Mouse (Mus musculus) megakaryocyte, embryonic 14.5 days (primary cell): ENCODE results near the gene Chic2. TPM values are rescaled to one million over a fixed set of nuclear protein-coding genes. Genes with fewer than 3 reads are reported as not detected.

ENCODE experiments used
- H3K27me3 ChIP-seq: replicated peaks from 2 replicates; pipeline ENCODE3; 2012; ENCODE audit warnings: inconsistent platforms
- H3K36me3 ChIP-seq: replicated peaks from 2 replicates; pipeline ENCODE3; 2012; ENCODE audit warnings: low read length, inconsistent platforms, mixed read lengths
- H3K4me1 ChIP-seq: 2 replicates; pipeline ENCODE4 v1.6.1; 2012; ENCODE audit warnings: inconsistent platforms
- H3K4me3 ChIP-seq: replicated peaks from 2 replicates; pipeline ENCODE3; 2012; ENCODE audit warnings: moderate library complexity, mild to moderate bottlenecking, inconsistent platforms
- H3K9me3 ChIP-seq: 2 replicates; pipeline ENCODE4 v1.6.1; 2012; ENCODE audit warnings: inconsistent platforms
- FLI1 ChIP-seq: IDR thresholded peaks from 2 replicates; pipeline ENCODE4 v1.6.1; 2012; ENCODE audit warnings: low read length, inconsistent platforms, mixed read lengths
- GATA1 ChIP-seq: IDR thresholded peaks from 3 replicates; pipeline ENCODE4 v1.6.1; 2012; ENCODE audit warnings: mixed read lengths, low read length, inconsistent platforms, borderline replicate concordance
- polyA plus RNA-seq: library from polyadenylated mRNA; stranded (reverse); fragments of >175 nt; gene quantifications from 2 replicates; pipeline ENCODE4 v1.2.3, GENCODE M21; 2012; ENCODE audit warnings: low replicate concordance; ENCODE audit not compliant: insufficient read depth

Chic2 gene
- polyA plus RNA-seq, 1 experiment = 16.6 TPM

DNA sequence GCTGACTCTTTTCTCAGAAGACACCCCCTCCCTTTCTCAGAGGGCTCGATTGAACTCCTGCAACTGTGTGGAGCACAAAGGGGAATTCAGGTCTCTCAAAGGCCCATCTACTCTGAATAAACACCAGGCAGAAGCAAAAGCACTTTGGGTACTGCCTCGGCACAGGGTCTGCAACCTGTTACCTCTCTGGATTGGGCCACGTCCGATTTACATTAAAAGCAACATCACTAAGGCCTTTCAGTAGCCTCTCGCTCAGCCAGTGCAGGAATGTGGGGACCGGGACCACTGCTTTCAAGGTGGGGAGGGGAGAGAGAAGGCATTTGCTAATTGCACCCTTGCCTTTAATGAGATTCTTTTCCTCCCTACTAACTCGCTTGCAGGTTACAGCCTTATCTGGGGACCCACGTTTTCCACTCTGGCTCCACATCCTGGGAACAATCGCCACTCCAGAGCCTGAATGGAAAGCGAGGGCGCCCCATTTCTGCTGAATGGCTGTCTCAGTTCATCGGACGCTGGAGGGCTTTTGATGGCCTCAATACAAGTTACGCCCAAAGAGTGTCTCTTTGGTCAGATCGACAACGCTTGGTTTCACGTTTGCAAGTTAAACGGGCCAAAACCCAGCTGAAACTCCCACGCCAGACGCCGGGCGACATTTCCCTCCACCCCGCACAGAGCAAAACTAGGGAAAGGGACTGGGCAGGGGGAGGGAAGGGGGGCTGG is 26.2 kb upstream of the Chic2 start:
- peak overlapping the region; percentile 72 for H3K4me3 ChIP-seq
- TF ChIP-seq FLI1 (no peak), GATA1 (no peak)
- no peaks in the 10 kb centered on the region for H3K36me3 ChIP-seq
- H3K4me1 ChIP-seq = peaks cover 31% of the 10 kb centered on the region
- peaks cover 97% of the 10 kb centered on the region for H3K27me3 ChIP-seq
- H3K9me3 ChIP-seq = peaks cover 14% of the 10 kb centered on the region

DNA sequence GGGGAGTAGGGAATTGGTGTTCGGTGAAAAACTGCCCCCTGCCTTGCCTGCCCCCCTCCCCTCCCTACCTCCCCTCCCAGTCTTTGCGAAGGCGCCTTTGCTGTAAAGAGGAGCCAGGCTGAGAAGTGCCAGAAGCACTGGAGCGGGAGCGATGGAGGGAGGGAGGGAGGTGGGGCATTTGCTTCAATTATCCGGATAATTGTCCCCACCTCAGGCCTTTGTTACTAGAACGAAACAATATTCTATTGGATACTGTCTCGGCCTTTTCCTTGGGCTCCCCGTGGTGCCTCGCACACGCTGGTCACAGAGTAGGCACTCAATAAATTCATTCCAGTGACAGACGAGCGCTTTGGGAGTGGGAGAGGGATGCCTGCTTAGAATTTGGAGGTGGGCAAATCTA is 25.6 kb upstream of the Chic2 start:
- peaks cover 95% of the 10 kb centered on the region for H3K27me3 ChIP-seq
- no peak for TF ChIP-seq GATA1
- no peak for TF ChIP-seq FLI1

DNA sequence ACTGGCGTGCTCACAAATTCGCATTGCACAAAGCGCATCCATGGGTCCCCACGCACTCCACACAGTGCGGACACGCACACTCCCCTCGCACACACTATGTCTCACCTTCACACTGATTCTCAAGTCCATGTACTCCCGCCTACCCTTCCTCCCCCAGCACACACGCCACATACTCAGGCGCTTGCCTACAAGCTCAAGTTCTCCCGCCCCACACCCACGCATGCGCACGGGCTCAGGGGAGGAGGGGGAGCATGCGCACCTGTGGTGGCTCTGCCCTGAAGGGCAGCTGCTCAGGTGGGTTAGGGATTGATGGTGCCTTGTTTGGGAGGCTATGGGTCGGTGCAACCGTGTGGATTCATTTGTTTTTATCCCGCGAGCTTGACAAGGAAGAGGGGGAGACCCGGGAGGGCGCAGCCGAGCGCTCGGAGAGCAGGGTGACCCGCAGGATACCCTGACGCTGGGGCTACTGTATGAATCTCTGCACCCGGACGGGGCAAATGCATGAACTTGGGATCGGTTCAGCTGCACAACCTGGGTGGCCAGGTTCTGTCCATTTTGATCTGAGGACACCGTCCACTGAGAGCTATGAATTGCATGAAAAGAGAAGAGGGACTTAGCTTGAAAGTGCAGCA is 22.7 kb upstream of the Chic2 start:
- Histone ChIP-seq H3K27me3 (peaks cover 78% of the 10 kb centered on the region), H3K4me1 (peaks cover 28% of the 10 kb centered on the region), H3K9me3 (peaks cover 39% of the 10 kb centered on the region), H3K36me3 (no peaks in the 10 kb centered on the region), H3K4me3 (peak overlapping the region; percentile 91)
- TF ChIP-seq FLI1 (no peak), GATA1 (no peak)

More for the DNA sequence above, 25.6 kb upstream of the Chic2 start:
- Histone ChIP-seq H3K4me3 (peak overlapping the region; percentile 71), H3K36me3 (no peaks in the 10 kb centered on the region), H3K9me3 (peaks cover 19% of the 10 kb centered on the region), H3K4me1 (peaks cover 28% of the 10 kb centered on the region)

DNA sequence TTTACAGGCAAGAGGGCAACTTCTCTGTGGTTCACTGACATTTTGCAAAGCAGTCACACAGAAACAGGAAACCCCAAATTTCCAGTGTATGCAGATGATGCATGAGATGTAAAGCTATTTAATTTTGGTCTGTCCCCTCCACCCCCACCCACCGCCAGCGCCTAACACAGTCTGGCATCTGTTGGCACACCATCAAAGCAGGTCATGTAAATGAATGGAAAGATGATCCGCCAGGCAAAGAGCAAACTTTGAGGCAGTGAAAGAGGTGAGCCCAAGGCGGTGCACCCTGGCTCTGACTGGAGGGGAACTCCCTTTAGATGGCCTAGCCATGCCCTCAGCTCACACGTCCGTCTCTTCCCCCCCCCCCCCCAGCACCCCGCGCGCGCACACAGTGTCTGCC is 22.1 kb upstream of the Chic2 start:
- peaks cover 39% of the 10 kb centered on the region for H3K9me3 ChIP-seq
- peaks cover 28% of the 10 kb centered on the region for H3K4me1 ChIP-seq
- no peaks in the 10 kb centered on the region for H3K36me3 ChIP-seq
- peaks cover 73% of the 10 kb centered on the region for H3K27me3 ChIP-seq
- TF ChIP-seq FLI1 (no peak), GATA1 (no peak)
- peak overlapping the region; percentile 91 for H3K4me3 ChIP-seq

DNA sequence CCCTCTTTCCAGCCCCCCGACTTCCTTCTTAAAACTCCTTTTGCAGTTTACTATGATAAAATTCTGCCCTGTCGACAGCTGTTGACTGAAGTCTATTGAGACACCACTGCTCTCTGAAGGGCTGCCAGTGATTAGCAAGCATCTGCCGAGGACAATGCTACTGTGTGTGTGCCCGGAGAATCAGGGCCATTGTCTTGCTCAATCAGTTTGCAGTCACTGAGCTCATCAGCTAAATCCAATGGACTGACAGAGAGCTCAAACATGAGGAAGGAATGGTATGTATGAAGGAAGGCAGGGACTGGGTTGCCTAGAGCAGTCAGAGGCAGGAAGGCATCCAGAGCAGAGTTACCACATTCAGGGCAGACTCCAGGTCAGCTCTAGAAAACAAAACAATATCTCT is 18.6 kb upstream of the Chic2 start:
- H3K9me3 ChIP-seq = peaks cover 32% of the 10 kb centered on the region
- TF ChIP-seq FLI1 (no peak), GATA1 (no peak)
- H3K4me3 ChIP-seq = no peak overlapping the region
- H3K4me1 ChIP-seq = peaks cover 15% of the 10 kb centered on the region
- no peaks in the 10 kb centered on the region for H3K36me3 ChIP-seq
- peaks cover 46% of the 10 kb centered on the region for H3K27me3 ChIP-seq

DNA sequence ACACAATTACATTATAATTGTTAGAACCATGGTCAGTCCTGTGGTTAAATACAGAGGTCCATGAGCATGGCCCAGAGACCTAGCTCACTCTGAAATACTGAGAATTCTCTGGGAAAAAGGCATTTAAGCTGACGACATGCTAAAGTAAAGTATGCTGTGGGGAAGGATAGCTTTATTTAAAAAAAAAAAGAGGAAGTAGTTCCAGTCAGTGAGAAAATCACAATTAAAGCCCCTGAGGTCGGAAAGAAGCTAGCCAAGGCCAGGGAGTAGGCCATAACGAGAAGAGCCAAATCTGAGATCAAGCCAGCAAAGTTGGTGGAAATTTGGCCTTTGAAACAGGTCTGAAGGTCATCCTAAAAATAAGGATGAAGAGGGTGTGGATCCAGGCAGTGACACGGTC is 6.5 kb upstream of the Chic2 start:
- no peak overlapping the region for H3K4me3 ChIP-seq
- H3K36me3 ChIP-seq = no peaks in the 10 kb centered on the region
- H3K4me1 ChIP-seq = peaks cover 5% of the 10 kb centered on the region
- TF ChIP-seq GATA1 = no peak
- TF ChIP-seq FLI1 = no peak
- H3K27me3 ChIP-seq = peaks cover 22% of the 10 kb centered on the region
- no peaks in the 10 kb centered on the region for H3K9me3 ChIP-seq

DNA sequence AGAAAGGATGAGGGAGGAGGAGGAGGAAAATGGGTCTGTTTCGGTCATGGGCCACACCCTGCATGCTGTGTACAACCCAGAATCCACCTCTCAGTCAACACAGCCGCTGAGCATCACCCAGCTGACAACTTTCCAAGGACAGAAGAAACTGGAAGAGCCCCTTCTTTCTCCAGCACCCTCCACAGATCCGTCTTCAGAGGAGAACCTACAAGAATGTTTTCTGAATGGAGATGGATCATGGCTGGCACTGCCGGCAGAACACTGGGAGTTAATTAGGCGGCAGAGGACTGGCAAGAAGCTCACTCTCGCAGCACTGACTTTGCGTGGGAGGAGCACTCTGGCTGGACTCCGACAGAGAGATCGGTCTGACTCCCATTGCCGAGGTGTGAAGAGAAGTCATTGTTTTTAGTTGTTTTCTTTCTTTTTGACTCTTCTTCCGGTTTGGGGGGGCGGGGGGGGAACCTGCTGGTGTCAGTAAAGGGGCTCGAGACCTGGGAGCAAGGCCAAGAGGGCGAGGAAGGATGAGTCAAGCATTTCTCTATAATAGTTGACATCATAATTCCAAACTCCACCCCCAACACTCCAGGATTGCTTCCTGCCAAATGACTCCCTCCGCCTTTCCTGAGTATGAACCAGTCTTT is 2.2 kb upstream of the Chic2 start:
- TF ChIP-seq FLI1 (no peak), GATA1 (no peak)
- Histone ChIP-seq H3K27me3 (peaks cover 10% of the 10 kb centered on the region), H3K36me3 (peaks cover 3% of the 10 kb centered on the region), H3K4me1 (peaks cover 18% of the 10 kb centered on the region), H3K9me3 (no peaks in the 10 kb centered on the region), H3K4me3 (peak overlapping the region; percentile 38)

DNA sequence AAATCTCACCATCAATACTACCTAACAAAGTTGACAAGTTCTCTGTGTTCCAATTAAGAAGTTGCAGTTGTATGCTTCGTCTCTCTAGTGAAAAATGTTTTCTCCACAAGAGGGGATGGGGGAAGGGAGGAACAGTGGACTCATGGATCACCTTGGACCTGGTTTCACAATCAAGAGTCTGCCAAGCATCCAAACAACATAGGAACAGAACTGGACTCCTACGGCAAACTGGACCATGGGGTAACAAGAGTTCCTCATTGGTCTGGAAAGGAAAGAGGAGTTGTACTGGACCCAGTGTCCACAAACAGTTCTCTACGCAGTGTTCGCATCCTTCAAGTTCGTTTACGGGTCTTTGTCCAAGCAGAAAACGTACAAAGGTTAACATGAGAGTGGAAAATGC is 797 bp upstream of the Chic2 start:
- Histone ChIP-seq H3K4me3 (no peak overlapping the region), H3K36me3 (peaks cover 12% of the 10 kb centered on the region), H3K27me3 (peaks cover 8% of the 10 kb centered on the region), H3K4me1 (peaks cover 22% of the 10 kb centered on the region), H3K9me3 (no peaks in the 10 kb centered on the region)
- no peak for TF ChIP-seq FLI1
- TF ChIP-seq GATA1 = no peak

DNA sequence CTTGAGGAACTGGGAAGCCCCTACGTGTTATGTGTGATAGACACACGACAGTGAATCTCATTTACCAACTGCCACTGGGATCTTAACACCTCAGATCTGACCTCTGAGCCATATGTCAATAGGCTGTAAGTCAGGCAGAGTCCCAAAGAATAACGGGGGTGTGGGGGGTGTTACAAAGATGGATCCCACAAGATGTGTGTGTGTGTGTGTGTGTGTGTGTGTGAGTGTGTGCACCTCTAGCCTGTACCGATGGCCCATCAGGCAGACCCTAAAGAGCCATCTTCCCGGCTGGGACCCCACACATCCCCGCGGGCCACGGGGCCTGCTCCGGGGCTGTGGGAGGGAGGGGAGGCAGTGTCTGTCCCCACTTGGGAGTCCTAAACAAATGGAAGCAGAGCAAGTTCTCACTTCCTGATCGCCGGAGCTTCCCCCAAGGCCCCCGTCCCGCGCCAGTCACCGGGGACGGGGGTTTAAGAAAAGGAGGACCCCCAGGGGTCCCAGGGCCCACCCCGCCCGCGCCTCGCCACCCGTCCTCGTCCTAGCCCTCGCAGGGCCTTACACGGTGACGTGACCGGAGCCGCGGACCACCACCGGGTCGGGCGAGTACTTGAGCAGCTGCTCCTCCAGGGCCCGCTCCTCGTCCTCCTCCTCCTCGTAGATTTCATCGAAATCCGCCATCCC is 813 bp downstream of the Chic2 start:
- Histone ChIP-seq H3K9me3 (no peaks in the 10 kb centered on the region), H3K36me3 (peaks cover 19% of the 10 kb centered on the region), H3K27me3 (peaks cover 4% of the 10 kb centered on the region), H3K4me1 (peaks cover 27% of the 10 kb centered on the region), H3K4me3 (peak overlapping the region; percentile 100)
- TF ChIP-seq GATA1 (no peak), FLI1 (no peak)

DNA sequence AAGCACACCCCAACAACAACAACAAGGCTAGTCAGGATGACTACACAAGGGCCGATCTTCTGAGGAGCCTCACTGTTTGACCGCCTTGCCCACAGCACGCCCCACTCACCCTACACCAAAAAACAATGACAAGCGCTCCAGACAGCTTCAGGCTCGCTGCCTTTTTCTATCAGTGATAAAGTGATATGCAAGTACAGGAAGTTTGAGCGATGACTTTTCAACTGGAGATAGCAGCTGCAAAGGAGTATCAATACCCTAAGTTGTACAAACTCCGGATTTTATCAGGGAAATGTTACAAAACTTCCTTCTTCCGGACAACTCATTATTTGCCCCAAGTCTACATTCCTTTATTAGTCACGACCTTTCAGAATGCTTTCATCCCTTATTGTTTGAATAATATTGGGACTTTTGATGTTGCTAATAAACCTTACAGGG is 1.5 kb downstream of the Chic2 start:
- peaks cover 25% of the 10 kb centered on the region for H3K36me3 ChIP-seq
- peak overlapping the region; percentile 100 for H3K4me3 ChIP-seq
- peaks cover 28% of the 10 kb centered on the region for H3K4me1 ChIP-seq
- peaks cover 1% of the 10 kb centered on the region for H3K27me3 ChIP-seq
- TF ChIP-seq GATA1 = no peak
- TF ChIP-seq FLI1 = no peak
- H3K9me3 ChIP-seq = no peaks in the 10 kb centered on the region
